Mouse (Mus musculus): Measurements from ENCODE around the gene Gm21992. TPM values are rescaled to one million over a fixed set of nuclear protein-coding genes. Genes with fewer than 3 reads are reported as not detected.

The Gm21992 gene
- 0.68 and 1.4 TPM in 2 replicates for polyA plus RNA-seq (2012)

GRCm38 (mm10) chr19:4811063-4811908 lies at the start of gene Gm21992, which contains the start of gene Rbm14:
Gm21992 (minus strand) TSS chr19:4811612.
Rbm14 (minus strand) TSS chr19:4811634.

DNA sequence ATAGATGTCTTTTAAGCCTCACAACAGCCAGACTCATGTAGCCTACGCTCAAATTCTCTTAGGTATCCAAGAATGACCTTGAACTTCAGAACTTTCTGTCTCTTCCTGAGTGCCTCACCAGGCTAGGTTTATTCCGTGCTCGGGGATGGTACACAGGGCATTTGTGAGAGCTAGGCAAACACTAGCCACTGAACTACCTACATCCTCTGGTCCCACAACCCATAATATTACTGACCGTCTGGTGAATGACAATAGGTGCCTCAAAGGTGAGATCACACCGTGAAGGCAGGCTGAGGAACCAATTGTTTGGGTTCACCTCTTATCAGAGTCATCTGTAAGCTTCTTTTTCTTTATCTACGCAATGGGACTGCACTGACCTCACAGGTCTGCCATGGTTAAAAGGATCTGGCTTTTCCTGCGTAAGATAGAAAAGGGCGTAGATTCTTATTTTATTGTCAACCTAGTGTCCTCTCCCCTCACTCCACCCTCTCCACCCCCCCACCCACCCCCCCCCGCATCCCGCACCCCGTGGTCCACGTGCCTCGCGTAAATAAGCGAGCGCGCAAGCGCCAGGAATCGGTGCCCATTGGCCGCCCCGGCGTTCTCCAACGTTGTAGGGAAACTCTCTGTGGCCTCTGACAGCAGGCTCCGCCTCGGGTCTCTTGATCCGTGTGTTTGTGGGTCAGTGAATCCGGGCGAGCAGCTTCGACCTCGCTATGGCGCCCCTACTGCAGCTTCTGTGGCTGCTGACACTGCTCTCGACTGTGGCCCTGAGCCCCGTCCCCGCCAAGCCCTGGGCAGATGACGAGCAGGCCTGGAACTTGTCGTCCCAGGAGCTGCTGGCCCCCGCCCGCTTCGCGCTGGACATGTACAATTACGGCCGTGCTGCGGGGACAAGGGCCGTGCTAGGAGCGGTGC lies 43.4 kb upstream of the Gm21992 start, which contains the start of gene Ctsf:
Ctsf (plus strand) TSS at position 579 of the 918 bp plus-strand sequence.

GRCm38 (mm10) chr19:4839149-4839548 lies 27.7 kb upstream of the Gm21992 start, which contains the start of the genes Ccs and Ccdc87:
Ccs (minus strand) TSS chr19:4839332.
Ccdc87 (plus strand) TSS chr19:4839366.

DNA sequence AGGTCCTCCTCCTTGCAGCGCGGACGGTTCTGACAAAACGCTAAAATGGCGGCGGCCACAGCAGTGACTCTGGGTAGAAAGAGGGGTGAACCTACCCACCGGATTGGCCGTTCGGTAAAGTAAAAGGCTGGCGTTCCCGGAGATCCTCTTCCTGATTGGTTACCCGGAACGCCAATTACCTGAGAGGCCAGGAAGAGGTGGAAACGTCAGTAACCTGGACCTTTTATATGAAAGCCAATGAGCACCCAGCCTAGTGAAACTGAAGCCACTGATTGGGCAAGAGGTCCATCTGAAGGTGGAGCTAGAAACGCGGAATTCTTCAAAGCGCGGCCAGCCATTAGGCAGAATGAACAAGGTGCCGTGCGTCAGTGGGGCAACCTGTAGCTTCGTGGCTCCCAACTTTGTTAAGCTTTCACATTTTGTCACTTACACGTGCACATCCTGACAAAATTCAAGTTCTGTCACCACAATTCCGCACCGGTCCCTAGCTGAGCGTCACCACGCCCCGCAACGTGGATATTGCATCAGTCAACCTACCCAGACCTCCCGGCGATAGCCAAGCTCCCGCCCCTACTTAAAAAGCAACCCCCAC lies 17.5 kb downstream of the Gm21992 start, which contains the start of gene Rbm4:
Rbm4 (minus strand) TSS at position 71 of the 592 bp plus-strand sequence.

DNA sequence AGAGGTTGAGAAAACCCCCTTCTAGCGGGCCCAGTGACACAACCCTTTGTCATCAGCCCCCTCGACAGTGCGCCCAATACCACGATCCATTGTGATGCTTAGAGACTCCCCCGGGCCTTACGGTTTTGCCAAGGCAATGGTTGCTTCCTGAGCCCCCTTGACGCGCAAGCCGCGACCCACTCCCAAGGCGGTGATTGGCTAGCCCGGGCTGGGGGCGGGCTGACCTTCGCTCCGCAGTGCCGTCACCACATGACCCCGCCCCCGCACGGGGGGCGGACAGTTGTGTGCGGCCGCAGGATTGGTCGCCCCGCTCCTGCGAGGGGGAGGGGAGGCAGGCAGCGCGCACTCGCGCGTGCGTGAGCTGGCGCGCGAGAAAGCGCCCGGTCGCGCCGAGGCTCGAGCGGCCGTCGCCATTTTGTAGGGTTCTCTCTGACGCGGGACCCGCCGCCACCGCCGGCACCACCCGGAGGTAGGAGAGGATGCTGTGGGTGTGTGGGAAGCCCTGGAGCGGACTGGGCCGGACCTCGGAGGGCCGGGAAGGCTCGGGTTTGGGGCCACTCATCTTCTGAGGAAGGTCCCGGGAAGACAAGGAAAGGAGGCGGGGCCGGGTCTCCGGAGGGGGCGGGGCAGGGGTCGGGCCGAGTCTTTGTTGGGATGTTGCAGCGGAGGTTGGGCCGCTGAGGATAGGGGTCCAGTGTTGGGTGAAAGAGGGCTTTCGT lies 55.1 kb downstream of the Gm21992 start, which contains the start of gene Rbm4b:
Rbm4b (plus strand) TSS at position 305 of the 719 bp plus-strand sequence.

GRCm38 (mm10) chr19:4711098-4711600 lies 100.3 kb downstream of the Gm21992 start, which contains the start of gene Sptbn2:
Sptbn2 (plus strand) TSS chr19:4711167.

GRCm38 (mm10) chr19:4698205-4698677 lies 113.2 kb downstream of the Gm21992 start, which contains the start of gene Gm960:
Gm960 (minus strand) TSS chr19:4698668.

Other genes starting within 250 kb of the Gm21992 start
- gene Lrfn4, start 195.9 kb downstream of the Gm21992 start, polyA plus RNA-seq (2012), result 19.3 and 29.2 TPM in 2 replicates
- 47.6 and 55.8 TPM in 2 replicates for gene Rce1, start 186.0 kb downstream of the Gm21992 start, polyA plus RNA-seq (2012)
- 0.34 TPM in 1 of 2 replicates, not detected in the other for gene Gm960, start 112.9 kb downstream of the Gm21992 start, polyA plus RNA-seq (2012)
- 0.02 and 0.06 TPM in 2 replicates for gene Sptbn2, start 100.4 kb downstream of the Gm21992 start, polyA plus RNA-seq (2012)
- gene Rbm4b, start 55.1 kb downstream of the Gm21992 start, polyA plus RNA-seq (2012), result 11.2 and 13.4 TPM in 2 replicates
- 15.6 and 16.8 TPM in 2 replicates for gene Rbm4, start 17.7 kb downstream of the Gm21992 start, polyA plus RNA-seq (2012)
- gene Rbm14, start within 50 bp of the Gm21992 start, polyA plus RNA-seq (2012), result 37.4 and 39.1 TPM in 2 replicates
- gene Ccs, start 27.7 kb upstream of the Gm21992 start, polyA plus RNA-seq (2012), result 59.4 and 60.0 TPM in 2 replicates
- gene Ccdc87, start 27.8 kb upstream of the Gm21992 start, polyA plus RNA-seq (2012), result not detected in 2 replicates
- gene Ctsf, start 43.5 kb upstream of the Gm21992 start, polyA plus RNA-seq (2012), result 7.5 and 11.2 TPM in 2 replicates
- 0.37 and 1.0 TPM in 2 replicates for gene Actn3, start 66.3 kb upstream of the Gm21992 start, polyA plus RNA-seq (2012)
- gene Zdhhc24, start 67.1 kb upstream of the Gm21992 start, polyA plus RNA-seq (2012), result 2.1 and 2.3 TPM in 2 replicates
- gene Bbs1, start 95.0 kb upstream of the Gm21992 start, polyA plus RNA-seq (2012), result 2.1 and 3.6 TPM in 2 replicates
- gene Dpp3, start 116.7 kb upstream of the Gm21992 start, polyA plus RNA-seq (2012), result 66.2 and 71.5 TPM in 2 replicates
- 0.10 and 0.22 TPM in 2 replicates for gene Peli3, start 131.5 kb upstream of the Gm21992 start, polyA plus RNA-seq (2012)
- gene Mrpl11, start 150.5 kb upstream of the Gm21992 start, polyA plus RNA-seq (2012), result 58.4 and 60.2 TPM in 2 replicates
- 0.10 and 0.12 TPM in 2 replicates for gene Npas4, start 178.7 kb upstream of the Gm21992 start, polyA plus RNA-seq (2012)
- 4.3 and 5.5 TPM in 2 replicates for gene Slc29a2, start 212.2 kb upstream of the Gm21992 start, polyA plus RNA-seq (2012)
- gene B4gat1, start 227.2 kb upstream of the Gm21992 start, polyA plus RNA-seq (2012), result 6.1 and 9.4 TPM in 2 replicates
- gene AC124502.3, start 227.3 kb upstream of the Gm21992 start, polyA plus RNA-seq (2012), result 0.13 and 1.3 TPM in 2 replicates
- gene Brms1, start 229.7 kb upstream of the Gm21992 start, polyA plus RNA-seq (2012), result 94.5 and 120 TPM in 2 replicates
- 1.2 and 1.8 TPM in 2 replicates for gene Rin1, start 238.9 kb upstream of the Gm21992 start, polyA plus RNA-seq (2012)